Mouse (Mus musculus): ENCODE data around the gene Tlr8. TPM values are rescaled to one million over a fixed set of nuclear protein-coding genes. Genes with fewer than 3 reads are reported as not detected.
"Not testable (repeated sequence)": the region's sequence is repeated elsewhere in the genome, so short reads cannot be mapped to it uniquely, and the experiment has no call there.

Gene Tlr8
- 0.14 and 0.32 TPM in 2 replicates for polyA plus RNA-seq (2016; fragmentation: Nextera tagmentation; extraction: Ambion mirVana)

GRCm38 (mm10) chrX:167264086-167264485 is at the start of gene Tlr8:
Tlr8 (minus strand) TSS chrX:167264329.
- H3K27me3 ChIP-seq = peaks cover 26% of the 10 kb centered on the region
- H3K4me2 ChIP-seq = no peak within 1 kb of the TSS
- no peaks in the 10 kb centered on the region for H3K36me3 ChIP-seq
- no peak within 1 kb of the TSS for H3K27ac ChIP-seq
- H3K4me3 ChIP-seq (replicated peaks) = no peak within 1 kb of the TSS
- no peak within 1 kb of the TSS for H3K9ac ChIP-seq (replicated peaks)
- H3K9me3 ChIP-seq = no peaks in the 10 kb centered on the region
- no peaks in the 10 kb centered on the region for H3K4me1 ChIP-seq (replicated peaks)
- 83% methylated on average over 4 of the region's 4 CpGs for WGBS
- no peak for ATAC-seq (ENCODE audit: insufficient number of reproducible peaks, insufficient read depth, low FRiP score, low TSS enrichment, low read depth)

GRCm38 (mm10) chrX:167302061-167302460 is 37.9 kb upstream of the Tlr8 start:
- H3K36me3 ChIP-seq; H3K9ac ChIP-seq (replicated peaks); H3K4me3 ChIP-seq (replicated peaks); H3K4me2 ChIP-seq; H3K27ac ChIP-seq; H3K9me3 ChIP-seq; H3K27me3 ChIP-seq; ATAC-seq (ENCODE audit: insufficient number of reproducible peaks, insufficient read depth, low FRiP score, low TSS enrichment, low read depth); H3K4me1 ChIP-seq (replicated peaks): not testable (repeated sequence)
- 100% methylated on average over 1 of the region's 1 CpGs for WGBS

- no peaks in the 10 kb centered on the region for H3K36me3 ChIP-seq
- H3K9me3 ChIP-seq = no peaks in the 10 kb centered on the region
- no peak for ATAC-seq (ENCODE audit: insufficient number of reproducible peaks, insufficient read depth, low FRiP score, low TSS enrichment, low read depth)
- peaks cover 22% of the 10 kb centered on the region for H3K27me3 ChIP-seq
- 27% methylated on average over 9 of the region's 9 CpGs for WGBS
- H3K9ac ChIP-seq (replicated peaks) = no peak overlapping the region
- peak overlapping the region; percentile 34 for H3K4me2 ChIP-seq
- H3K27ac ChIP-seq = no peak overlapping the region
- 0 out of 2 replicates have a peak overlapping the region, but pooled peaks have one; percentile 14 for H3K4me3 ChIP-seq (replicated peaks)
- no peaks in the 10 kb centered on the region for H3K4me1 ChIP-seq (replicated peaks)
Observed at GRCm38 (mm10) chrX:167276953-167277352, 12.8 kb upstream of the Tlr8 start.

- no peaks in the 10 kb centered on the region for H3K4me1 ChIP-seq (replicated peaks)
- H3K36me3 ChIP-seq = no peaks in the 10 kb centered on the region
- no peak overlapping the region for H3K9ac ChIP-seq (replicated peaks)
- no peak overlapping the region for H3K27ac ChIP-seq
- H3K4me3 ChIP-seq (replicated peaks) = 0 out of 2 replicates have a peak overlapping the region, but pooled peaks have one; percentile 14
- no peak for ATAC-seq (ENCODE audit: insufficient number of reproducible peaks, insufficient read depth, low FRiP score, low TSS enrichment, low read depth)
- WGBS = 44% methylated on average over 10 of the region's 10 CpGs
- H3K4me2 ChIP-seq = peak overlapping the region; percentile 34
- H3K9me3 ChIP-seq = no peaks in the 10 kb centered on the region
- peaks cover 22% of the 10 kb centered on the region for H3K27me3 ChIP-seq
Observed at GRCm38 (mm10) chrX:167276551-167276950, 12.4 kb upstream of the Tlr8 start.

- no peak overlapping the region for H3K27ac ChIP-seq
- H3K9me3 ChIP-seq = no peaks in the 10 kb centered on the region
- whole genome bisulfite sequencing = 84% methylated on average over 4 of the region's 4 CpGs
- ATAC-seq (ENCODE audit: insufficient number of reproducible peaks, insufficient read depth, low FRiP score, low TSS enrichment, low read depth) = no peak
- H3K4me2 ChIP-seq = no peak overlapping the region
- H3K4me1 ChIP-seq (replicated peaks) = no peaks in the 10 kb centered on the region
- H3K9ac ChIP-seq (replicated peaks) = no peak overlapping the region
- H3K36me3 ChIP-seq = no peaks in the 10 kb centered on the region
- no peak overlapping the region for H3K4me3 ChIP-seq (replicated peaks)
- H3K27me3 ChIP-seq = peaks cover 24% of the 10 kb centered on the region
Observed at GRCm38 (mm10) chrX:167263530-167263929, 599 bp downstream of the Tlr8 start.

- ATAC-seq (ENCODE audit: insufficient number of reproducible peaks, insufficient read depth, low FRiP score, low TSS enrichment, low read depth) = no peak
- 0 out of 2 replicates have a peak, but pooled peaks cover 3% of the 10 kb centered on the region for H3K4me1 ChIP-seq (replicated peaks)
- H3K36me3 ChIP-seq = no peaks in the 10 kb centered on the region
- WGBS = 95% methylated on average over 3 of the region's 3 CpGs
- H3K4me2 ChIP-seq = no peak overlapping the region
- H3K27me3 ChIP-seq = peaks cover 36% of the 10 kb centered on the region
- H3K4me3 ChIP-seq (replicated peaks) = no peak overlapping the region
- H3K9me3 ChIP-seq = no peaks in the 10 kb centered on the region
- no peak overlapping the region for H3K9ac ChIP-seq (replicated peaks)
- no peak overlapping the region for H3K27ac ChIP-seq
Observed at GRCm38 (mm10) chrX:167241736-167242135, 22.4 kb downstream of the Tlr8 start.

- peaks cover 40% of the 10 kb centered on the region for H3K27me3 ChIP-seq
- H3K9me3 ChIP-seq = no peaks in the 10 kb centered on the region
- H3K36me3 ChIP-seq = no peaks in the 10 kb centered on the region
- H3K27ac ChIP-seq = no peak overlapping the region
- peak; percentile 83 for ATAC-seq (ENCODE audit: insufficient number of reproducible peaks, insufficient read depth, low FRiP score, low TSS enrichment, low read depth)
- 44% methylated on average over 9 of the region's 9 CpGs for WGBS
- no peak overlapping the region for H3K4me2 ChIP-seq
- no peak overlapping the region for H3K4me3 ChIP-seq (replicated peaks)
- 0 out of 2 replicates have a peak, but pooled peaks cover 3% of the 10 kb centered on the region for H3K4me1 ChIP-seq (replicated peaks)
- H3K9ac ChIP-seq (replicated peaks) = no peak overlapping the region
Observed at GRCm38 (mm10) chrX:167239293-167239921, 24.7 kb downstream of the Tlr8 start.

GRCm38 (mm10) chrX:167233104-167233687 is 30.9 kb downstream of the Tlr8 start:
- peak; percentile 63; the same call in 1 of the 2 replicates for ATAC-seq (ENCODE audit: insufficient number of reproducible peaks, insufficient read depth, low FRiP score, low TSS enrichment, low read depth)
- no peaks in the 10 kb centered on the region for H3K36me3 ChIP-seq
- H3K9ac ChIP-seq (replicated peaks) = no peak overlapping the region
- no peaks in the 10 kb centered on the region for H3K4me1 ChIP-seq (replicated peaks)
- no peaks in the 10 kb centered on the region for H3K9me3 ChIP-seq
- H3K4me2 ChIP-seq = no peak overlapping the region
- H3K27ac ChIP-seq = no peak overlapping the region
- H3K27me3 ChIP-seq = peaks cover 40% of the 10 kb centered on the region
- H3K4me3 ChIP-seq (replicated peaks) = no peak overlapping the region
- 25% methylated on average over 9 of the region's 9 CpGs for WGBS

GRCm38 (mm10) chrX:167231150-167231549 is 33.0 kb downstream of the Tlr8 start:
- Histone ChIP-seq H3K9ac (replicated peaks) (no peak overlapping the region), H3K27ac (no peak overlapping the region), H3K27me3 (peaks cover 40% of the 10 kb centered on the region), H3K9me3 (no peaks in the 10 kb centered on the region), H3K4me1 (replicated peaks) (no peaks in the 10 kb centered on the region), H3K36me3 (no peaks in the 10 kb centered on the region), H3K4me3 (replicated peaks) (no peak overlapping the region), H3K4me2 (no peak overlapping the region)
- 57% methylated on average over 8 of the region's 8 CpGs for WGBS
- no peak for ATAC-seq (ENCODE audit: insufficient number of reproducible peaks, insufficient read depth, low FRiP score, low TSS enrichment, low read depth)

GRCm38 (mm10) chrX:167229819-167230218 is 34.3 kb downstream of the Tlr8 start:
- H3K36me3 ChIP-seq = no peaks in the 10 kb centered on the region
- no peak overlapping the region for H3K4me2 ChIP-seq
- H3K9ac ChIP-seq (replicated peaks) = no peak overlapping the region
- peaks cover 45% of the 10 kb centered on the region for H3K27me3 ChIP-seq
- ATAC-seq (ENCODE audit: insufficient number of reproducible peaks, insufficient read depth, low FRiP score, low TSS enrichment, low read depth) = no peak
- WGBS = 59% methylated on average over 1 of the region's 1 CpGs
- H3K27ac ChIP-seq = no peak overlapping the region
- H3K4me1 ChIP-seq (replicated peaks) = no peaks in the 10 kb centered on the region
- H3K9me3 ChIP-seq = no peaks in the 10 kb centered on the region
- no peak overlapping the region for H3K4me3 ChIP-seq (replicated peaks)

GRCm38 (mm10) chrX:167229206-167229605 is 34.9 kb downstream of the Tlr8 start:
- no peak overlapping the region for H3K4me2 ChIP-seq
- WGBS = 40% methylated on average over 6 of the region's 6 CpGs
- H3K27ac ChIP-seq = no peak overlapping the region
- no peaks in the 10 kb centered on the region for H3K9me3 ChIP-seq
- H3K4me3 ChIP-seq (replicated peaks) = no peak overlapping the region
- ATAC-seq (ENCODE audit: insufficient number of reproducible peaks, insufficient read depth, low FRiP score, low TSS enrichment, low read depth) = no peak
- no peak overlapping the region for H3K9ac ChIP-seq (replicated peaks)
- H3K4me1 ChIP-seq (replicated peaks) = no peaks in the 10 kb centered on the region
- H3K36me3 ChIP-seq = no peaks in the 10 kb centered on the region
- peaks cover 39% of the 10 kb centered on the region for H3K27me3 ChIP-seq
